Mouse (Mus musculus): ENCODE data around the gene Scaf8. TPM values are rescaled to one million over a fixed set of nuclear protein-coding genes. Genes with fewer than 3 reads are reported as not detected.
"Not testable (repeated sequence)": the region's sequence is repeated elsewhere in the genome, so short reads cannot be mapped to it uniquely, and the experiment has no call there.

Gene Scaf8
- polyA plus RNA-seq, 1 experiment from 2014 or later, result 28.7 TPM

DNA sequence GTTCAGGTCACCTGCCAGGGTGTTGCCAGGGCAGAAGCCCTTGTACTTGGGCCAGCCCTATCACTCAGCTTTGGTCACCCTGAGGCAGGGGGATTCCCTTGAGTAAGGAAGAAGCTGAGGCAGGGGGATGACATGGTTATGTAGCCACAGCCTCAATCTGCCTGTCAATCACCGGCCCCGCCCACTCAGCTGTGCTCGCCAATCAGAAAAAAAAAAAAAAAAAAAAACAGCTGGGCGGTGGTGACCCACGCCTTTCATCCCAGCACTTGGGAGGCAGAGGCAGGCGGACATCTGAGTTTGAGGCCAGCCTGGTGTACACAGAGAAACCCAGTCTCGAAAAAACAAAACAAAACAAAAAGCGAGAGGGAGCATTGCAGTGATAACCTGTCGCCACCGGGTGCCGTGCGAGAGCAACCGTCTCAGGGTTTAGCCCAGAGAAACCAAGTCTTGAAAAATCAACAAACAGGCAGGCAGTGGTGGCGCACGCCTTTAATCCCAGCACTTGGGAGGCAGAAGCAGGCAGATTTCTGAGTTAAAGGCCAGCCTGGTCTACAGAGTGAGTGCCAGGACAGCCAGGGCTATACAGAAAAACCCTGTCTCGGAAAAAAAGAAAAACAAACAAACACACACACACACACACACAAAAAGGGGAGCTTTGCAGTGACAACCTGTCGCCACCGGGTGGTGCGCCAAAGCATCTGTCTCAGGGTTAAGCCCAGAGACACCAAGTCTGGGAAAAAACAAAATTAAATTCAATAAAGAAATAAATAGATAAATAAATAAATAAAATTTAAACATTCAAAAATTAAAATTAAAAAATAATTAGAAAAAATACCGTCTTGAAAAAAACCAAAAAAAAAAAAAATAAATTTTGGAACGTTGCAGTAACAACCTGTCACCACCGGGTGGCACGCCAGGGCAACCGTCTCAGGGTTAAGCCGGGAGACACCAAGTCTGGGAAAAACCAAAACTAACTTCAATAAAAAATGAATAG, 31.7 kb upstream of the Scaf8 start:
- not testable (repeated sequence) for H3K4me2 ChIP-seq (ENCODE audit: low read depth, severe bottlenecking); H3K9me3 ChIP-seq (ENCODE audit: control insufficient read depth, low read length); ATAC-seq (ENCODE audit: insufficient number of reproducible peaks, low FRiP score, low TSS enrichment, low read depth); H3K4me1 ChIP-seq (ENCODE audit: control insufficient read depth, insufficient read depth, low read length); H3K27ac ChIP-seq (replicated peaks; ENCODE audit: low read depth, low read length); H3K27me3 ChIP-seq (ENCODE audit: control insufficient read depth, insufficient read depth, low read length); H3K9ac ChIP-seq (ENCODE audit: low read length); H3K36me3 ChIP-seq (ENCODE audit: control insufficient read depth, insufficient read depth, low read length)
- peak overlapping the region; percentile 14; the same call in 1 of the 2 replicates for H3K4me3 ChIP-seq (ENCODE audit: low read depth, low read length)
- peak; percentile 60 for DNase-seq (ENCODE audit: low spot score)
- 4% methylated on average over 25 of the region's 25 CpGs for WGBS

DNA sequence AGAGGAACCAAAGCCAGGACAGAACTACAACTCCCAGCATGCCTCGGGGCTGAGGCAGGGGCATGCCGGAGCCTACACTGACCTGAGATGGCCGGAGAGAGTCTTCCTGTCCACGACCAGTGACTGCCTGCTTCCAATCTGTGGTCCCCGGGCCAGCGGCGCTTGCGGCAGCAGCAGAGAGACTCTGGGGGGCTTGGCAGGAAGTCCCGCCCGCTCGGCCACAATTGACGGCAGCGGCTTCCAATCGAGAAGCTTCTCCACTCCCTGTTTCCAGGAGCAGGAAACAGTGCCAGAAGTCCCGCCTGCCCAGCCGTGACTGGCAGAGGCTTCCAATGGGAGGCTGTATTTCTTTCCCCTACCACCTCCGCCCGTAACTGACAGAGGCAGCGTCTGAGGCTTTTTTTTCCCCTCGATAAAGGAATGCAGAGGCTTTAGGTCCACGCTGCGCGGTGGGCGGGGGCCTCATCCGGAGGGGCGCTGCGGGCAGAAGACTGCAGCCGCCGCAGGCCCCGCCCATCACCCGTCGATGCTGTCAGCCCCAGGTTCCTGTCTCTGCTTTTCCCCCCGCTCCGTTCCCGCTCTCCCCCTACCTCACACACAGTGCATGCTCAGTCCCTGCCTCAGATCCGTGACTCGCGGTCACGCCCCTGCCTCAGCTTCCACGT, 30.8 kb upstream of the Scaf8 start:
- peak; percentile 62 for ATAC-seq (ENCODE audit: insufficient number of reproducible peaks, low FRiP score, low TSS enrichment, low read depth)
- DNase-seq (ENCODE audit: low spot score), result peak; percentile 95
- 0% methylated on average over 30 of the region's 40 CpGs for WGBS
- Histone ChIP-seq H3K27ac (replicated peaks; ENCODE audit: low read depth, low read length) (peak overlapping the region; percentile 77), H3K27me3 (ENCODE audit: control insufficient read depth, insufficient read depth, low read length) (no peaks in the 10 kb centered on the region), H3K4me3 (ENCODE audit: low read depth, low read length) (peak overlapping the region; percentile 38), H3K4me1 (ENCODE audit: control insufficient read depth, insufficient read depth, low read length) (no peaks in the 10 kb centered on the region), H3K9ac (ENCODE audit: low read length) (0 out of 2 replicates have a peak overlapping the region, but pooled peaks have one; percentile 34), H3K9me3 (ENCODE audit: control insufficient read depth, low read length) (no peaks in the 10 kb centered on the region; the same call in 1 of the 2 replicates), H3K36me3 (ENCODE audit: control insufficient read depth, insufficient read depth, low read length) (no peaks in the 10 kb centered on the region), H3K4me2 (ENCODE audit: low read depth, severe bottlenecking) (peak overlapping the region; percentile 48)

DNA sequence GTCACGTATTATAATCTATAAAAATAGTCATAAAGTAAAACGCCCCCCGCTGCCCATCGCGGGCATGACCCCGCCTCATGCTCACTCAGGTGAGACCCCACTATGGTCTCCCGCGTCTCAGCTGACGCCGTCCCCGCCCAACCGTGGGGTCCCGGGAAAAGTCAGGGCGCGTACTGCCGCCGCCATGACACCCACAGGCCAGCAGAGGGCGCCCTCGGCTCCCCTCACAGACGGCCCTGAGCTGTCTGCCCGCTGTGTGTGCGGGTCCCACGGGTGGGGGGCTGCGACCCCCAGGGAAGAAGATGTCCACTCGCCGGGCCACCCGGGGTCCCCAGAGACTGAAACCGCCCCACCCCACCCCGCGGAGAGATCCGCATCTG, 30.2 kb upstream of the Scaf8 start:
- no peaks in the 10 kb centered on the region for H3K4me1 ChIP-seq (ENCODE audit: control insufficient read depth, insufficient read depth, low read length)
- under 1% methylated on average over 29 of the region's 31 CpGs for WGBS
- peak; percentile 27 for ATAC-seq (ENCODE audit: insufficient number of reproducible peaks, low FRiP score, low TSS enrichment, low read depth)
- H3K36me3 ChIP-seq (ENCODE audit: control insufficient read depth, insufficient read depth, low read length), result no peaks in the 10 kb centered on the region
- H3K27me3 ChIP-seq (ENCODE audit: control insufficient read depth, insufficient read depth, low read length), result no peaks in the 10 kb centered on the region
- peak; percentile 87 for DNase-seq (ENCODE audit: low spot score)
- H3K4me3 ChIP-seq (ENCODE audit: low read depth, low read length), result peak overlapping the region; percentile 38
- H3K9me3 ChIP-seq (ENCODE audit: control insufficient read depth, low read length), result no peaks in the 10 kb centered on the region; the same call in 1 of the 2 replicates
- H3K27ac ChIP-seq (replicated peaks; ENCODE audit: low read depth, low read length), result no peak overlapping the region; the same call in none of the 2 replicates
- peak overlapping the region; percentile 55 for H3K9ac ChIP-seq (ENCODE audit: low read length)
- peak overlapping the region; percentile 48 for H3K4me2 ChIP-seq (ENCODE audit: low read depth, severe bottlenecking)

DNA sequence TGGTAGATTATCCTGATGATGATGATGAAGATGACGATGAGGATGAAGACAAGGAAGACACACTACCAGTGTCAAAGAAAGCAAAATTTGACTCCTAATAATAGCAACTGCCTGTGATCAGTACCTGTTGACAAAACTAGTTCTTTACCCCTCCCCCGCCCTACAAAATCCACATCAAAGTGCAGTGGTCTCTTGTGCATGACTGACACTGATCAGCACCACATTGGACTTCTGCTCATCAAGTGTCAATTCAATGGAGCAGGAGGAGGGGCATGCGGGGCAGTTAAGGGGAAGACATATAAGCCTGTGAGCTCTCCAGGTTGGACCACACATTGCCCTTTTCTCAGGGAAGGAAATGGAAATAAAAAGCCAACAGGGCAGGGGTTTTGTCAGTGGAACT, 29.6 kb upstream of the Scaf8 start:
- Histone ChIP-seq H3K4me2 (ENCODE audit: low read depth, severe bottlenecking) (peak overlapping the region; percentile 48; the same call in 1 of the 2 replicates), H3K27me3 (ENCODE audit: control insufficient read depth, insufficient read depth, low read length) (no peaks in the 10 kb centered on the region), H3K4me1 (ENCODE audit: control insufficient read depth, insufficient read depth, low read length) (no peaks in the 10 kb centered on the region), H3K36me3 (ENCODE audit: control insufficient read depth, insufficient read depth, low read length) (no peaks in the 10 kb centered on the region), H3K9ac (ENCODE audit: low read length) (no peak overlapping the region), H3K9me3 (ENCODE audit: control insufficient read depth, low read length) (no peaks in the 10 kb centered on the region; the same call in 1 of the 2 replicates), H3K4me3 (ENCODE audit: low read depth, low read length) (peak overlapping the region; percentile 38; the same call in 1 of the 2 replicates), H3K27ac (replicated peaks; ENCODE audit: low read depth, low read length) (no peak overlapping the region)
- 60% methylated on average over 3 of the region's 3 CpGs for WGBS
- DNase-seq (ENCODE audit: low spot score) (peak; percentile 31), ATAC-seq (ENCODE audit: insufficient number of reproducible peaks, low FRiP score, low TSS enrichment, low read depth) (no peak)

DNA sequence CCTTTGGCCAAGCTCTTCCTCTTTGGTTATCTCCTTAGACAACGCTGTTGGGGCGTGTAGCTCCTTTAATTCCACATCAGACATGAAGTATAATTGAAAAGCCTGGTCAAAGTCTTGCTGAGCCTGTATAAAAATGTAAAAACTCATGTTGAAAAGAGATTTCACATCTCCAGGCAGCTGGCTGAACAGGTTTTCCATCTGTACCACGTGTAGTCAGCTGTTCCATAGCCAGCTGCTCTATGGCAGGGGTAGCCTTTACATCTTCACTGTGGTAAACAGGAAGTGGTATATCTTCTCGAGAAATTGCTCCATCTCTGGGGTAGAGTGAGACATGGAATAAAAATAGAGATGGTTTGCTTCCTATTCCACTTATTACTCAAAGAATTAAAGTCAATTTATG, 22.1 kb upstream of the Scaf8 start:
- H3K36me3 ChIP-seq (ENCODE audit: control insufficient read depth, insufficient read depth, low read length), result no peaks in the 10 kb centered on the region
- ATAC-seq (ENCODE audit: insufficient number of reproducible peaks, low FRiP score, low TSS enrichment, low read depth) (no peak), DNase-seq (ENCODE audit: low spot score) (no peak)
- no peaks in the 10 kb centered on the region for H3K27me3 ChIP-seq (ENCODE audit: control insufficient read depth, insufficient read depth, low read length)
- H3K9me3 ChIP-seq (ENCODE audit: control insufficient read depth, low read length), result no peaks in the 10 kb centered on the region
- no peaks in the 10 kb centered on the region for H3K4me1 ChIP-seq (ENCODE audit: control insufficient read depth, insufficient read depth, low read length)
- no peak overlapping the region for H3K4me3 ChIP-seq (ENCODE audit: low read depth, low read length)
- WGBS, result 60% methylated on average over 4 of the region's 4 CpGs
- H3K27ac ChIP-seq (replicated peaks; ENCODE audit: low read depth, low read length), result no peak overlapping the region
- no peak overlapping the region for H3K9ac ChIP-seq (ENCODE audit: low read length)
- no peak overlapping the region for H3K4me2 ChIP-seq (ENCODE audit: low read depth, severe bottlenecking)

DNA sequence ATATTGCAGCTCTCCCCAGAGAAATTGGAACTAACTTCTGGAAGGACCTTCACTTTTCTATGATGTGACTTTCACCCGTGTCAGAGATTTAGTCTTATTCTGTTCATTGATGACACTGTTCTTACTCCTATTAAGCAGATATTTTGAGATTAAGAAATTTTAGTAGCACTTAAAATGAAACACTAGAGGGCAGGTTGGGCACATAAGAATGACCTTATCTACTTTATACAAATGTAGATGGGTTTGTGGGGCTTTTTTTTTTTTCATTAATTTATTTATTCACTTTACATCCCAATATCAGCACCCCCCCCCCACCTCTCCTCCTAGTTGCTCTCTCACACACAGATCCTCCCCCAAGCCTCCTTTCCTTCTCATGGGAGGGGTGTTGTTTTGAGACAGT, 15.5 kb upstream of the Scaf8 start:
- not testable (repeated sequence) for H3K36me3 ChIP-seq (ENCODE audit: control insufficient read depth, insufficient read depth, low read length); H3K4me1 ChIP-seq (ENCODE audit: control insufficient read depth, insufficient read depth, low read length); DNase-seq (ENCODE audit: low spot score); H3K4me2 ChIP-seq (ENCODE audit: low read depth, severe bottlenecking); ATAC-seq (ENCODE audit: insufficient number of reproducible peaks, low FRiP score, low TSS enrichment, low read depth); H3K27me3 ChIP-seq (ENCODE audit: control insufficient read depth, insufficient read depth, low read length); H3K4me3 ChIP-seq (ENCODE audit: low read depth, low read length); H3K9me3 ChIP-seq (ENCODE audit: control insufficient read depth, low read length); H3K27ac ChIP-seq (replicated peaks; ENCODE audit: low read depth, low read length); H3K9ac ChIP-seq (ENCODE audit: low read length)
- WGBS, result 85% methylated on average over 1 of the region's 1 CpGs

DNA sequence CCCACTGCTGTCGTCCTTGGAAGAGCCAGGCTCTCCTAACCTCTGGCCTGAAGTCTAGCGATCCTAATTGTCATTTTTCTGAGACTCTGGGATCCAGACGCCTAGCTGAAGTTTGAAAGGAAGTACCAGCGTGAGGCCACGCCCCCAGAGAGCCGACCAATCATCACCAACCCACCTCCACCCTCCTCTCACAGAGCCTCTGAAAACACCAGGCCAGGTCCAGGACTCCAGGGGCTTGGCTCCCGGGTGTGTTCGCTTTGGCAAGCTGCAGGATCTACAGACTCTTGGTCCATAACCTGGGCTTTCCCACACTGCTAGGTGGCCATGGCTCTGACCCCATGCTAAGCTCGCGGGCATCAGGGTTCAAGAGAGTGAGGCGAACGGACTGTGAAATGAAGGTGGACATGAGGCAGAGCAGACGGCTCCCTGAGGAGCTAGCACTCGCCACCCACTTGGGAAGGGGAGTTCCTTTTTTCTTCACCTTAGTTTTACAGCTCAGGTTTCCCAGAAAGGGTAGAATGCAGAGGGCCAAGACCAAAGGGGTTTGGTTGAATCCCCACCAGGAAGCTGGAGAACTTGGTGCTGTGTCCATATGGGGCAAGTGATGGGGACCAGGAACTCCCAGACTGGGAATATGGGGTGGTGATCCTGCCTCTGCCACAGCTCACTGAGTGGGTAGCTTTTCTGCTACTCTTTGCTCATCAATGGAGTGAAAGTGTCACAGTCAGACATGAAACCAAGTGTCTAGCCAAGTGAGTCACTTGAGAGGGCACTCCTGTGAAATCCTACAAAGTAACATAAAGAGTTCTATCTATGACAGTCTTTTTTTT, 12.2 kb upstream of the Scaf8 start:
- DNase-seq (ENCODE audit: low spot score) (peak; percentile 77), ATAC-seq (ENCODE audit: insufficient number of reproducible peaks, low FRiP score, low TSS enrichment, low read depth) (peak; percentile 88)
- H3K27me3 ChIP-seq (ENCODE audit: control insufficient read depth, insufficient read depth, low read length), result no peaks in the 10 kb centered on the region
- H3K36me3 ChIP-seq (ENCODE audit: control insufficient read depth, insufficient read depth, low read length), result no peaks in the 10 kb centered on the region
- H3K27ac ChIP-seq (replicated peaks; ENCODE audit: low read depth, low read length), result no peak overlapping the region
- no peaks in the 10 kb centered on the region for H3K4me1 ChIP-seq (ENCODE audit: control insufficient read depth, insufficient read depth, low read length)
- peak overlapping the region; percentile 14; the same call in 1 of the 2 replicates for H3K4me3 ChIP-seq (ENCODE audit: low read depth, low read length)
- H3K9ac ChIP-seq (ENCODE audit: low read length), result 0 out of 2 replicates have a peak overlapping the region, but pooled peaks have one; percentile 34
- 3% methylated on average over 14 of the region's 14 CpGs for WGBS
- peak overlapping the region; percentile 50 for H3K4me2 ChIP-seq (ENCODE audit: low read depth, severe bottlenecking)
- H3K9me3 ChIP-seq (ENCODE audit: control insufficient read depth, low read length), result no peaks in the 10 kb centered on the region

Measured in limb, embryonic 11.5 days (tissue).